Mouse (Mus musculus) hindbrain, embryonic 15.5 days (tissue): ENCODE measurements at regions not wholly inside any gene's neighbourhood (a gene's known extent, or its start where the extent isn't known, plus 50 kb on each side); places are given as distances from the start of the nearest gene placed in this dataset.
"Not testable (repeated sequence)": the region's sequence is repeated elsewhere in the genome, so short reads cannot be mapped to it uniquely, and the experiment has no call there.

Source experiments
- ATAC-seq: fragments of 200-750 bp; cut with Nextera tagmentation; 2 replicates; pipeline ENCODE4 v1.8.0; 2017; ENCODE audit warnings: low read depth, moderate number of reproducible peaks, moderate TSS enrichment; ENCODE audit not compliant: low FRiP score
- H3K27ac ChIP-seq: fragments of 300-500 bp; sonication (generic); replicated peaks from 2 replicates; pipeline ENCODE4 v1.5.1; 2015; ENCODE audit warnings: mild to moderate bottlenecking, inconsistent platforms
- H3K27me3 ChIP-seq: fragments of 300-500 bp; sonication (generic); 2 replicates; pipeline ENCODE4 v1.6.1; 2015; ENCODE audit warnings: control low read depth, inconsistent platforms
- H3K36me3 ChIP-seq: fragments of 300-500 bp; sonication (generic); 2 replicates; pipeline ENCODE4 v1.6.1; 2015; ENCODE audit warnings: control low read depth, inconsistent platforms
- H3K4me1 ChIP-seq: fragments of 300-500 bp; sonication (generic); replicated peaks from 2 replicates; pipeline ENCODE4 v1.6.1; 2015; ENCODE audit warnings: control low read depth, inconsistent platforms
- H3K4me2 ChIP-seq: fragments of 300-500 bp; sonication (generic); 2 replicates; pipeline ENCODE4 v1.6.1; 2015; ENCODE audit warnings: moderate library complexity, mild to moderate bottlenecking, inconsistent platforms
- H3K4me3 ChIP-seq: fragments of 300-500 bp; sonication (generic); 2 replicates; pipeline ENCODE4 v1.5.1; 2015; ENCODE audit warnings: mild to moderate bottlenecking, inconsistent platforms
- H3K9ac ChIP-seq: fragments of 300-500 bp; sonication (generic); 2 replicates; pipeline ENCODE4 v1.6.1; 2015; ENCODE audit warnings: inconsistent platforms
- H3K9me3 ChIP-seq: fragments of 300-500 bp; sonication (generic); 2 replicates; pipeline ENCODE4 v1.6.1; 2016; ENCODE audit warnings: control low read depth, inconsistent platforms
- WGBS: fragments of 180-500 bp; shearing (Covaris S2); methylation state at CpG from one replicate; pipeline ENCODE4 v1.1.7; 2015; 5-methylcytosine and 5-hydroxymethylcytosine counted together

DNA sequence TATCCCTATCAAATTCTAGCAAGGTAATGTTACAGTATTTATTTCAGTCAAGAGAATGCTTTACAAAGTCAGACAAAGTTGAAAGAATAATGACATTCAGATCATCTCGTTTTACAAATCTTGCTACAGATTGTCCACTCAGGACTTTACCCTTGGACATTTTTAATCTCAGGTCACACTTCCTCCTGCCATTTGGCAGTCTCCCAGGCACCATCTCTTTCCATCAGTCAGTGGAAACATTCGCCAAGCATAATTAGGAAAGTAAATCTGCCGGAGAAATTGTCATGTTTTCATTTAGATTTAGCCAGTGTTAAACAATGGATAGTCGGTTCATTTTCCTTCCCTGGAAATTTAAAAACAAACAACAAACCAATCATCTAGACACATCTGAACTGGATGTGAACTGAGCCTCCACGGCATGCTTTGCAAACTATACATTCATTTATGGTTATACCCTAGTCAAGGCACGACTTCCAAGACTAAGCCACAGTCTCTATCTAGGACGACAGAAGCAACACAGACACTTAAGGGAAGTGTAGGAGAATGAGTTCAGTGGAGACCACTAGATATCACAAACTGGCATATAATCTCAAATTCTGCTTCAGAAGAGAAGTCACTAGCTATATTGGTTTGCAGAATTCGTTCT is 839.4 kb downstream of the Cypt12 start:
- no peaks in the 10 kb centered on the region for H3K27me3 ChIP-seq
- no peak overlapping the region for H3K4me3 ChIP-seq
- ATAC-seq = no peak
- no peaks in the 10 kb centered on the region for H3K9me3 ChIP-seq
- H3K4me2 ChIP-seq = no peak overlapping the region
- 74% methylated on average over 8 of the region's 8 CpGs for WGBS
- H3K27ac ChIP-seq = no peak overlapping the region
- H3K9ac ChIP-seq = no peak overlapping the region
- H3K36me3 ChIP-seq = no peaks in the 10 kb centered on the region
- no peaks in the 10 kb centered on the region for H3K4me1 ChIP-seq

DNA sequence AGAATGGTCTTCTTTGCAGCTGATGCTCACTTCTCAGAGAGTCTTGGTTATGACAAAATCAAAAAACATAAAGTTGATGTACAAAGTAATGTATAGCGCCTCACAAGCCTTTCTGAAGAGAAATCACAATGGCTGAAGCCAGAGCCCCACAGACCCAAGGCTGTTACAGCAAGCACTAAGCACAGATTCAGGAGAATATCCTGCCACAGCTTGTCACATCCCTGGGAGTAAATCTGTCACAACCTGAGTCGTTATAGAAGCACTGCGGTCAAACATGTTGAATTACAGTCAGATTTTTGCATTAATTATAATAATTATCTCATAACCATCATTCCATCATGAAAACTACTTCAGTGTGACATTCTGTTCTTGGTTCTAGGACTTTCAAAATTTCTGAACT is 825.7 kb downstream of the 1700064H15Rik start:
- H3K4me2 ChIP-seq = no peak overlapping the region
- no peak for ATAC-seq
- WGBS = 68% methylated on average over 3 of the region's 3 CpGs
- no peak overlapping the region for H3K27ac ChIP-seq
- no peaks in the 10 kb centered on the region for H3K4me1 ChIP-seq
- H3K36me3 ChIP-seq = no peaks in the 10 kb centered on the region
- H3K9me3 ChIP-seq = no peaks in the 10 kb centered on the region
- no peak overlapping the region for H3K4me3 ChIP-seq
- no peaks in the 10 kb centered on the region for H3K27me3 ChIP-seq
- H3K9ac ChIP-seq = no peak overlapping the region

DNA sequence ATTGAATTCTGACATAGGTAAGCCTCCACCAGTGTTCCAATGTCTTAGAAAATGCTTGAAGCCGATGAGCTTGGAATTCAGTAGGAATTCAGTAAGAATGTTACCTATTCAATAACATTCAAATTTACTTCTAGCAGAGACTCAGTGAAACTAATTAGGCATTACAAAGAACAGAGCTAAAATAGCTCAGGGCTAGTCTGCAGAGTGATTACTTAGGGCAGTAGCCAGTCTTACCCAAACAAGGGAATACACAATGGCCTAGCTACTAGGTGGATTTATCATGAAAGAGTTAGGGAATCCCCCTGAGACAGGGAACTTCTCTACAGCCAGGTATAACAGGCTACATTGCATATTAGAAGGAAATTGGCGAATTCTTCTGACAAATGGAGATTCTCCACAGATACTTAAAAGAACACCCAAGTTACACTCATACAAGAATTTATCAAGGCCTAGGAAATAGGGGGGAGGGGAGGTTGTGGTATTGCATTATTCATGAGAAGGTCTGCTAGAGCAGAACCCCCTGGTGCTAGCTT is 799.6 kb downstream of the 1700064H15Rik start:
- H3K4me1 ChIP-seq, H3K27me3 ChIP-seq, H3K27ac ChIP-seq, H3K4me2 ChIP-seq, H3K36me3 ChIP-seq, ATAC-seq, H3K9me3 ChIP-seq, H3K9ac ChIP-seq, H3K4me3 ChIP-seq: not testable (repeated sequence)
- WGBS = 47% methylated on average over 2 of the region's 2 CpGs

DNA sequence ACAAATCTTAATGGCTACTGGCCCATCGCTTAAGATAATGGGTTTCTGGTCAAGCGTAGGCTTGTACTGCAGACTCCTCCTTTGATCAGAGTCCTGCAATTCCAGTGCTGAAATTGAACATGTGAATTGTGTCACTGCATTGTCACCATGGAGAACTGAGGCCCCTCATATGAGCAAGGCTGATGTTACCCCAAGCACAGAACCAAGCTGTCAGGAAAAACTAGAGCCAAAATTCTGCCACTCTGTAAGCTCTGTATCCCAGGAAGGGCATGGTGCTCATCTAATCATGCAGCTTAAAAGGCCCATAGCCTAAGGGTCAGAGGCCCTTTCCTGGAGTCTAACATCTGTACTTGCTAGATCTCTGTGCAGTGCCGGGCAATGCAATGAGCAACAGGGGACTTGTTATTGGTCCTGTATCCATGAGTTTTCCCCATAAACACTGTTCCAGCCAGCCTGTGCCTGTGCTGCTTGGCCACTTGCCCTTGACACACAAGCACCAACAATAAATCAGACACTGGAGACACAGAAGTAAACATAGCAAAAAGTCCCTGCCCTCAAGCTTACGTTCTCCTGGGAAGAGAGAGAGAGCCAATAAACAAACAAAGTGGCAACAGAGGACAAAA is 760.2 kb downstream of the 1700064H15Rik start:
- H3K4me3 ChIP-seq = no peak overlapping the region
- no peaks in the 10 kb centered on the region for H3K4me1 ChIP-seq
- ATAC-seq = peak; percentile 79
- 79% methylated on average over 4 of the region's 4 CpGs for whole genome bisulfite sequencing
- H3K9ac ChIP-seq = no peak overlapping the region
- no peaks in the 10 kb centered on the region for H3K27me3 ChIP-seq
- no peak overlapping the region for H3K4me2 ChIP-seq
- H3K27ac ChIP-seq = no peak overlapping the region
- no peaks in the 10 kb centered on the region for H3K36me3 ChIP-seq
- H3K9me3 ChIP-seq = no peaks in the 10 kb centered on the region

DNA sequence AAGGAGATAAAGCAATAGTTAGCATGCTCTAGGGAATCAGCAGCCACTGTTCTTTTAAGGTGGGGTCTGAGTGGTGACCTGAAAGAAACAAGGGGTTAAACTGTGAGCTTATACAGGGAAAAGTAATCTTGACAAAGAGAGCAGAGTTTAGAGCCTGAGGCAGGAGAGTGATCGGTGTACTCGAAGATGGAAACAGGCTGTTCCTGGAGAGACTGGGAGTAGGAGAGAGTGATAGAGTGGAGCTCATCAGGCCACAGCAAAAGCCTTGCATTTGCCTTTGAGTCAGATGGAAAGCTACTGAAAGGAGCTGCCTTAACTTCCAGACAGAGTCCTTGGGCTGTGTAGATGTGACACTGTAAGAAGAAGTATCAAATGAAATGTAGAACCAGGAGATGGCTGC is 759.7 kb downstream of the 1700064H15Rik start:
- H3K27me3 ChIP-seq = no peaks in the 10 kb centered on the region
- ATAC-seq = no peak
- no peak overlapping the region for H3K4me3 ChIP-seq
- H3K4me2 ChIP-seq = no peak overlapping the region
- no peak overlapping the region for H3K27ac ChIP-seq
- no peak overlapping the region for H3K9ac ChIP-seq
- H3K4me1 ChIP-seq = no peaks in the 10 kb centered on the region
- 82% methylated on average over 2 of the region's 2 CpGs for WGBS
- no peaks in the 10 kb centered on the region for H3K9me3 ChIP-seq
- H3K36me3 ChIP-seq = no peaks in the 10 kb centered on the region

DNA sequence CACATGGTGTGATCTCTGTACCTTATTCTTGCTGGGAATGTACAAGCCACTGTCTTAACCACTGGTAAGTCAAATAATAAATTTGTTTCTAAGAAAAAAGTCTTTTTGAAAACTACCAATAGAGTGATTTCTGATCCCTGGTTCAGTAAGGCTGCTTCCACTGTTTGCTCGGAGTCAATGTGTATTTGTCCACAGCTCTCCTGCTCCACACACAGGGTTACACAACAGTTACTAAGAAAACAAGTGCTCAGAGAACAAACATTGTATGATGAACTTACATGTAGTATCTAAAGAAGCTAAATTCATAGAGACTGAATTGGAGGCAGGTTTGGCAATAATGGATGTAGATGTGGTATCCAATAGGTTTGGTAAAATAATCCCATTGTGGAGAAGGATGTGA is 751.4 kb downstream of the 1700064H15Rik start:
- Histone ChIP-seq H3K27me3 (no peaks in the 10 kb centered on the region), H3K4me2 (no peak overlapping the region), H3K4me3 (no peak overlapping the region), H3K4me1 (no peaks in the 10 kb centered on the region), H3K9me3 (no peaks in the 10 kb centered on the region), H3K27ac (no peak overlapping the region), H3K9ac (no peak overlapping the region), H3K36me3 (no peaks in the 10 kb centered on the region)
- WGBS = 100% methylated on average over 1 of the region's 1 CpGs
- no peak for ATAC-seq

DNA sequence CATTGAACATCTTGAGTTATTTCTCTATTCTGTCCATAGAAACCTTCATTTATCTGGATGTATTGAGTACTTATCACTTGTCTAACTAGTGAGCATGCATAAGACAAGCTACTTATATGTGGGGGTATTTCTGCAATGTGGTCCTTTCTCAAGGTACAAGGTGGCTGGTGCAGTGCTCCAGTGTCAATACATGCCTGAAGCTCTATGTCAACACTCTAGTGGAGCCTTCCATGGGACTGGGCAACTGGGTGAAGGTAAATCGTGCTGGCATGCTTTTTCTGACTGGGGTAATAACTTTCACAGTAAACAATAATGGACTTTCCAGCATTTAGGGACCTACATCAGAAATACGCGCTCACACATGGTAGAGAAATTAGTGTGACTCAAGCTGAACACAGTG is 750.9 kb downstream of the 1700064H15Rik start:
- Histone ChIP-seq H3K27me3 (no peaks in the 10 kb centered on the region), H3K4me3 (no peak overlapping the region), H3K36me3 (no peaks in the 10 kb centered on the region), H3K4me2 (no peak overlapping the region), H3K27ac (no peak overlapping the region), H3K9ac (no peak overlapping the region), H3K9me3 (no peaks in the 10 kb centered on the region), H3K4me1 (no peaks in the 10 kb centered on the region)
- ATAC-seq = no peak
- WGBS = 82% methylated on average over 3 of the region's 3 CpGs

DNA sequence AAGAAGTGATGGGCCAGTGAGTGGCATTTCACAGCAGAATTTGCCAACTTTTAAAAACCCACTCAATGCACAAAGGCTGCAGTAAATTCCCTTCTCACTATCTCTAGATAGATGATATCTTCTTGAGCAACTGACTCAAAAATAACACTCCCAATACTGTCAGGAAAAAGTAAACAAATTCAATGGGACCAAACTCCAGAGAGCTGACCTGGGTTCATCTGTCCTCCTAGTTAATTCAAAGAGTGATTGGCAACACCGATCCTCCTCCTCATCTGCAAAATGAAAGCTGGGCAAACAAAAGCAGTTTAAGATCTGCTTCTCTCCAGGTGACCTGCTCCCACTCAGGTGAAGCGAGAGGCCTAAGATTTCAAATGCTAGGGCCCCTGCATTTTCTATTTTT is 747.3 kb downstream of the 1700064H15Rik start:
- Histone ChIP-seq H3K27ac (no peak overlapping the region), H3K9me3 (no peaks in the 10 kb centered on the region), H3K27me3 (no peaks in the 10 kb centered on the region), H3K36me3 (no peaks in the 10 kb centered on the region), H3K9ac (no peak overlapping the region), H3K4me1 (no peaks in the 10 kb centered on the region), H3K4me2 (no peak overlapping the region), H3K4me3 (no peak overlapping the region)
- ATAC-seq = no peak
- 72% methylated on average over 2 of the region's 2 CpGs for WGBS

DNA sequence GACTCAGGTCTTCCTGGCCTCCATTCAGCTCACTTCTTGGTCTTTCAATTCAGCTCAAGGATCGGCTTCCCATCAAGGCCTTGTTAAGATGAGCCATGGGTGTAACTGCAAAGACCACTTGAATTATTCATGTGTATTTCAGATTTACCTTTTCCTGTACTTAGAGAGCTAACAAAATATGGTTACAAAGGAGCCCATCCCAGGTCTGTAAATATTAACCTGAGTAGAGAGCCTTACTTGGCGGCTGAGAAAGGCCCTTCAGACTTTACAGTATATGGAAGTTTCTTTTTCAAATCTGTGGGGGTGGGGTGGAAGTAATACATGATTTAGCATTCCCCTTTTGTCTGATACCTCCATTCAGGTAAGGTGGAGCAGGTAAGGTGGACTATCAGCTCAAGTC is 735.7 kb downstream of the 1700064H15Rik start:
- no peaks in the 10 kb centered on the region for H3K9me3 ChIP-seq
- whole genome bisulfite sequencing = 94% methylated on average over 2 of the region's 2 CpGs
- no peak overlapping the region for H3K4me3 ChIP-seq
- no peaks in the 10 kb centered on the region for H3K4me1 ChIP-seq
- no peaks in the 10 kb centered on the region for H3K27me3 ChIP-seq
- H3K36me3 ChIP-seq = no peaks in the 10 kb centered on the region
- H3K27ac ChIP-seq = no peak overlapping the region
- no peak overlapping the region for H3K4me2 ChIP-seq
- ATAC-seq = no peak
- no peak overlapping the region for H3K9ac ChIP-seq

DNA sequence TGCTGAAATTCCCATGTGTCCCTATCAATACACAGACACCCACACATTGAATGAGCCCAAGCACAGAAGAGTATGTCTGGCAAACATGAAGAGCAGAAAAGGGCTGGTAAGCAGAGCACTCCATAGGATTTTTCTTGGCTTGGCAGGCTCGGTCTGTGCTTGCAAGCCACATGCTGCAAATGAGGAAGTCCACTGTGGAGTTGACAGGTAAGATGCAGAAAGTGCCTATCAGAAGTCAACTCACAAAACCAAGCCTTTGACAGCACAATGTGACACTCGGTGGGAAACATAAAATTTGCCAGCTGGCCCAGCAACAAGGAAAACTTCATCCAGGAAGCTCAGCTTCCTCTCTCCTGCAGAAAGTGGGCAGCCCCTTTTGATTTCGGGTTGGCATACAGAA is 722.7 kb downstream of the 1700064H15Rik start:
- Histone ChIP-seq H3K9me3 (no peaks in the 10 kb centered on the region), H3K4me1 (no peaks in the 10 kb centered on the region), H3K27me3 (no peaks in the 10 kb centered on the region), H3K9ac (no peak overlapping the region), H3K27ac (no peak overlapping the region), H3K4me2 (no peak overlapping the region), H3K4me3 (no peak overlapping the region), H3K36me3 (no peaks in the 10 kb centered on the region)
- peak; percentile 51; the same call in 1 of the 2 replicates for ATAC-seq
- 49% methylated on average over 3 of the region's 3 CpGs for WGBS

DNA sequence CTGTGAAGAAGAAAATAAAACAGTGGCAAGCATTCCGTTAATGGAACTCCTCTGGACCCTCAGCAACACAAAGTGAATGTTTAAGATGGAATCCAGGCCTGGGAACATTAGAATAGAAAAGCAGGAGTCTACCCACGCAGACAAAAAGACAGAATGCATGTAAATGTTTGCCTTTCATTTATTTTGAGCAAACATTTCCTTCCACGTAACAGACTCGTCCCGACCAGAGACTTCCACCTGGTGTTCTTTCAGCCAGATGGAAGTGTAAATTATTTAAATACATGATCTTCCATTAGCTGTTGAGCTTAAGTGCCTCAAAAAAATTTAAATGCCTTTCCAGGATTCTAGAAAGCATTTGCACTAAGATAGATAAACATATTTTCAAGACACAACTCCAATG is 722.3 kb downstream of the 1700064H15Rik start:
- Histone ChIP-seq H3K4me3 (no peak overlapping the region), H3K9me3 (no peaks in the 10 kb centered on the region), H3K27ac (no peak overlapping the region), H3K4me1 (no peaks in the 10 kb centered on the region), H3K4me2 (no peak overlapping the region), H3K36me3 (no peaks in the 10 kb centered on the region), H3K27me3 (no peaks in the 10 kb centered on the region), H3K9ac (no peak overlapping the region)
- no peak for ATAC-seq
- WGBS = 57% methylated on average over 5 of the region's 5 CpGs

DNA sequence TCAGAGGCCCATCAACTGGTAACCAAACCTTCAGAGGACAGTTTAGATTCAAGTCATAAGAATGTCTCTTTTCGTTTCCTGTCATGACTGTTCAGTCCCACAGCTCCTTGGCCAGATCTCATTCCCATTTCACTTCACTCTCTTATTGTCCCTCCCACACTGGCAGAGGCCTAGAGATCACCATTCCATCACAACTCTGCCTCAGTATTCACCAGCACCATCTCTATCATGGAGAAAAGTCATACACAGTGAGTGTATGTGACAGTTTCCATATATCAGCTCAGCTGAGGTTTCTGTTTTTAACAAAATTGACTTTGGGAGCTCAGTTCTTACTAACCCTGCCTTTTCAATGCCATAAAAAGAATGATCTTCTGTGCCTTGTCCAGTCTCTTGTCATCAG is 719.7 kb downstream of the 1700064H15Rik start:
- Histone ChIP-seq H3K27me3 (no peaks in the 10 kb centered on the region), H3K4me1 (no peaks in the 10 kb centered on the region), H3K27ac (no peak overlapping the region), H3K4me2 (no peak overlapping the region), H3K9ac (no peak overlapping the region), H3K36me3 (no peaks in the 10 kb centered on the region), H3K9me3 (no peaks in the 10 kb centered on the region), H3K4me3 (no peak overlapping the region)
- WGBS = 92% methylated on average over 1 of the region's 1 CpGs
- ATAC-seq = no peak
